Mouse (Mus musculus) thymus, adult 2 months (tissue): ENCODE measurements at regions not wholly inside any gene's neighbourhood (a gene's known extent, or its start where the extent isn't known, plus 50 kb on each side); places are given as distances from the start of the nearest gene placed in this dataset.

Experiments used
- CTCF ChIP-seq: fragments of 200-500 bp; IDR thresholded peaks from 2 replicates; pipeline ENCODE4 v1.5.1; 2012; ENCODE audit warnings: mild to moderate bottlenecking, control low read depth, low read length, moderate library complexity, borderline replicate concordance; ENCODE audit not compliant: control insufficient read depth, poor library complexity, insufficient read depth; ENCODE audit errors: extremely low read depth
- POLR2A ChIP-seq: fragments of 200-500 bp; IDR thresholded peaks from 2 replicates; pipeline ENCODE4 v1.6.1; 2012; ENCODE audit warnings: mild to moderate bottlenecking, low read length, control low read depth, moderate library complexity; ENCODE audit not compliant: control insufficient read depth, poor library complexity, insufficient read depth; ENCODE audit errors: extremely low read depth

- TF ChIP-seq CTCF: no peak
- no peak for TF ChIP-seq POLR2A
Measured at GRCm38 (mm10) chr1:73513822-73514221, 498.1 kb upstream of the Tnp1 start.
